Mouse (Mus musculus) mature B cell (primary cell): ENCODE results near the gene Csnk1g2.

Experiments
- in situ Hi-C: fragments of 300-500 bp; cut with MboI; formaldehyde crosslinking; loops from 2 replicates; pipeline ENCODE4 v1.14.3; 2019

Csnk1g2 gene

GRCm38 (mm10) chr10:80678601-80679377, 56.2 kb downstream of the Csnk1g2 start:
- in situ Hi-C loops, result no loop called here

- in situ Hi-C loops, result loop anchor here (5.0 kb wide), 1 partner anchor 102 kb away; the partner anchor contains the start of gene Klf16
These were observed 57.1 kb downstream of the Csnk1g2 start for GRCm38 (mm10) chr10:80679556-80680259.

- in situ Hi-C loops, result loop anchor here (5.0 kb wide), 1 partner anchor 103 kb away; the partner anchor contains the start of gene Klf16
These were observed 57.6 kb downstream of the Csnk1g2 start for GRCm38 (mm10) chr10:80680260-80680696.

- in situ Hi-C loops, result loop anchor here (5.0 kb wide), 1 partner anchor 105 kb away; the partner anchor contains the start of gene Klf16
These were observed 59.4 kb downstream of the Csnk1g2 start for GRCm38 (mm10) chr10:80682003-80682402.

GRCm38 (mm10) chr10:80683647-80684046, 61.0 kb downstream of the Csnk1g2 start:
- in situ Hi-C loops, result loop anchor here (5.0 kb wide), 1 partner anchor 106 kb away; the partner anchor contains the start of gene Klf16

GRCm38 (mm10) chr10:80684214-80684613, 61.6 kb downstream of the Csnk1g2 start:
- in situ Hi-C loops, result loop anchor here (5.0 kb wide), 1 partner anchor 107 kb away; the partner anchor contains the start of gene Klf16

GRCm38 (mm10) chr10:80684984-80685383, 62.3 kb downstream of the Csnk1g2 start:
- in situ Hi-C loops, result loop anchor here (5.0 kb wide), 1 partner anchor 108 kb away; the partner anchor contains the start of gene Klf16

GRCm38 (mm10) chr10:80686617-80687016, 64.0 kb downstream of the Csnk1g2 start:
- in situ Hi-C loops, result no loop called here

- in situ Hi-C loops, result no loop called here
These were observed 65.2 kb downstream of the Csnk1g2 start for GRCm38 (mm10) chr10:80687850-80688249.
